Mouse (Mus musculus): Measurements from ENCODE around the gene Polr1c. TPM values are rescaled to one million over a fixed set of nuclear protein-coding genes. Genes with fewer than 3 reads are reported as not detected.

The Polr1c gene
- polyA plus RNA-seq (2021; fragmentation: Nextera tagmentation), result 35.9 and 43.3 TPM in 2 replicates
- long read RNA-seq, experiment 1, transcript Polr1c-201 (9 exons, 1,314 nt), result major isoform, 94 of 102 reads
- long read RNA-seq, experiment 1, partial matches to known transcripts, result 2 of 102 reads
- long read RNA-seq, experiment 1, other reads (novel, unspliced or antisense), result 6 of 102 reads
- long read RNA-seq, experiment 2, transcript Polr1c-201 (9 exons, 1,314 nt), result major isoform, 46 of 50 reads
- long read RNA-seq, experiment 2, partial matches to known transcripts, result 4 of 50 reads
- long read RNA-seq, experiment 2, other reads (novel, unspliced or antisense), result 0 of 50 reads

DNA sequence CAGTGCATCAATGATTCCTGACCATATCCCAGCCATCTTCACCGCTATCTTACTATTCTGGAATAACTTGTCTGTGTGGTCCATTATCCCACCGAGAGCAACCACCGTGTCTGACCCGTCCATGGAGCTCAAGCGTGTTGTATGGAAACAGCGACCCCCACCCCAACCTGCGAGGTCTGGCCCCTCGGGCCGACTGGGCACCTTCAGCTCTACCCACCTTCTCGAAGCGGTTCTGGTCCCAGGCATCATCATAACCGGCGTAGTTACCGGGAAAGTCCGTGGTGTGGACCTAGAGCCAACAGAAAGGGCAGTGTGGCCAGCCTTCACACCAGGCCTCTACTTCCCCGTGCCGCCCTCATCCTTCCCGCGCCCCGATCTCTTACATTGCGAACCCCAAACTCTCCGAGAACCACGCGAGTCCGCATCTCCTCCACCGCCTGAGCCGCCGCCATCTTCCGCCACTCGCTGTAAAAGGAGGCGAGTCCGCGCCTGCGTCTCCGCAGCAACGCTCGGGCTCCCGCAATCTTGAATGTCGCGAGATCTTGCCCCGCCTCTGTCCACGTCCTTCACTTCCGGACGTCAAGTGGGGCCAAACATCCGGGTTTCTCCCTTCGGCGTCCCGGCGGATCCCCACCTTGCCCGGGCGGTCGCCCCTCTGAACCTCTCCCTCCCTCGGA lies at the start of gene Polr1c, which contains the start of gene Yipf3:
TSS of gene Polr1c (minus strand) at position 543 of the 677 bp plus-strand sequence.
TSS of gene Yipf3 (plus strand) at position 569 of the 677 bp plus-strand sequence.

DNA sequence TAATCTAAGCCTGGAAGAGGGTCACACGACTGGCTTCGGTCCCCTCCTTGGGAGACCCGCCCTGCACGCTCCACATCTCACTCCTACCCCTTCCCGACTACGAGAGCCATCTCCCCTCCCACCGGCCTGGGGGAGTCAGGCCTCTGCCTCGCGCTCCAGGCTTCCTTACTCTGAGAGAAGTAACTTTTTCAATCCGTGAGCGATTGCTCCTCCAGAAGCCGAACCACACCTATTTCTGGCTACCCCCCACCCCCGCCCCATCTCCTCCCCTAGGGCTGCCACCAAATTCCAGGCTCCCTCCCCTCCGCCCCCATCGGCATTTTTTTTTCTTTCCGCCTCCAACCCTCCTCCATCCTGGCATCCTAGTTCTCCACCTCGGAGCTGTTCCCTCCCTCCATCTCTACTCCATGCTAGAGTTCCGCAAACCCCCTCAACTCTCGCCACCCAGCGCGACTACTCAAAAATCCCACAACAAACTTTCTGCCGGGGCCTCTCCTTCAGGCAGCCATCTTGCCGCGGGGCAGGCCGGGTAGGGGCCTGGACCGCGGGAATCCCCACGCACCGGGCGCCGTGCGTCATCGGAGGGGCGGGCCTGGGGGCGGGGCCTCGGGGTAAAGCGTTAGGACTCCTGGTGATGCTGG lies 34.7 kb upstream of the Polr1c start, which contains the start of gene Tjap1:
TSS of gene Tjap1 (minus strand) at position 544 of the 641 bp plus-strand sequence.

GRCm38 (mm10) chr17:46253452-46254084 lies 5.7 kb upstream of the Polr1c start, which contains the start of gene Lrrc73:
Gene Lrrc73 (plus strand): TSS chr17:46253531.

DNA sequence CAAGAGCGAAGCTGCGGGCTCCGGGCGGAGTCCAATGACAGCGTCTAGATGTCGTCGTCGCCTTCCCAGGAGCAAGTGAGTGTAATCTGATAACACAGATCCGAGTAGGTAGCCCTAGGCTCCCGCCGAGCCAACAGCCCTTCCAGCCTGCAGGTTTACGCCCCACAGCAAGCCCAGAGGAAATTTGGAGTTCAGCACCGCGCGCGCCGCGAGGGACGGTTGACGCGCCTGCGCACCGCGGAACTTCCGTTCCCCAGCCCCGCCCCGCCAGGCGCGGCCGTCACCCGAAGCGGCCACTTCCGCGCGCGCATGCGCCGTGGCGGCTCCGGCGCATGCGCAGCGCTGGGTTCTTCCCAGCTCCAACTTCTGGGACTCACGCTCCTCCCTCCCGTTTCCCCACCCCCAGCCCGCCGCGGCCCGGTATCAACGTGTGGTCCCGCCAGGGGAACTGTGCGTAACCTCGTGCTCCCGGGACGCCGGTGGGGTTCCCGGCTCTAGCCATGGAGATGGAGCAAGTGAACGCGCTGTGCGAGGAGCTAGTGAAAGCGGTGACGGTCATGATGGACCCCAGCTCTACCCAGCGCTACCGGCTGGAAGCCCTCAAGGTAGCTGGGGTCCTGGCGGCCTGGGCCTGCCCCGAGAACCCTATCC lies 45.3 kb downstream of the Polr1c start, which contains the start of the genes Polh and Xpo5:
TSS of gene Polh (minus strand) at position 225 of the 651 bp plus-strand sequence.
TSS of gene Xpo5 (plus strand) at position 362 of the 651 bp plus-strand sequence.

Other genes starting within 250 kb of the Polr1c start
- 2.1 and 6.9 TPM in 2 replicates for gene Vegfa, start 215.7 kb downstream of the Polr1c start, polyA plus RNA-seq (2021; fragmentation: Nextera tagmentation)
- gene Mrps18a, start 137.1 kb downstream of the Polr1c start, polyA plus RNA-seq (2021; fragmentation: Nextera tagmentation), result 187 and 198 TPM in 2 replicates
- 45.6 and 46.3 TPM in 2 replicates for gene Rsph9, start 103.8 kb downstream of the Polr1c start, polyA plus RNA-seq (2021; fragmentation: Nextera tagmentation)
- 17.2 and 17.9 TPM in 2 replicates for gene Mad2l1bp, start 94.5 kb downstream of the Polr1c start, polyA plus RNA-seq (2021; fragmentation: Nextera tagmentation)
- gene Gtpbp2, start 87.0 kb downstream of the Polr1c start, polyA plus RNA-seq (2021; fragmentation: Nextera tagmentation), result 6.1 and 7.3 TPM in 2 replicates
- 2.7 and 3.6 TPM in 2 replicates for gene Polh, start 45.4 kb downstream of the Polr1c start, polyA plus RNA-seq (2021; fragmentation: Nextera tagmentation)
- 8.4 and 8.7 TPM in 2 replicates for gene Xpo5, start 45.3 kb downstream of the Polr1c start, polyA plus RNA-seq (2021; fragmentation: Nextera tagmentation)
- 148 and 184 TPM in 2 replicates for gene Yipf3, start within 50 bp of the Polr1c start, polyA plus RNA-seq (2021; fragmentation: Nextera tagmentation)
- 10.8 and 17.0 TPM in 2 replicates for gene Lrrc73, start 5.5 kb upstream of the Polr1c start, polyA plus RNA-seq (2021; fragmentation: Nextera tagmentation)
- 11.8 and 14.0 TPM in 2 replicates for gene Tjap1, start 35.0 kb upstream of the Polr1c start, polyA plus RNA-seq (2021; fragmentation: Nextera tagmentation)
- gene Dlk2, start 49.4 kb upstream of the Polr1c start, polyA plus RNA-seq (2021; fragmentation: Nextera tagmentation), result 11.2 and 12.2 TPM in 2 replicates
- gene Abcc10, start 80.3 kb upstream of the Polr1c start, polyA plus RNA-seq (2021; fragmentation: Nextera tagmentation), result 2.4 and 3.1 TPM in 2 replicates
- gene Zfp318, start 135.7 kb upstream of the Polr1c start, polyA plus RNA-seq (2021; fragmentation: Nextera tagmentation), result 4.4 and 12.0 TPM in 2 replicates
- not detected in 2 replicates for gene Crip3, start 180.9 kb upstream of the Polr1c start, polyA plus RNA-seq (2021; fragmentation: Nextera tagmentation)
- 0.23 TPM in 1 of 2 replicates, not detected in the other for gene Slc22a7, start 190.4 kb upstream of the Polr1c start, polyA plus RNA-seq (2021; fragmentation: Nextera tagmentation)
- gene Ttbk1, start 239.6 kb upstream of the Polr1c start, polyA plus RNA-seq (2021; fragmentation: Nextera tagmentation), result 4.9 and 7.3 TPM in 2 replicates
- 7.9 and 10.1 TPM in 2 replicates for gene Dnph1, start 248.7 kb upstream of the Polr1c start, polyA plus RNA-seq (2021; fragmentation: Nextera tagmentation)

Measured in left cerebral cortex, adult 6 months (tissue).